Mouse (Mus musculus) heart, embryonic 13.5 days (tissue): ENCODE results near the gene Arntl2. TPM values are rescaled to one million over a fixed set of nuclear protein-coding genes. Genes with fewer than 3 reads are reported as not detected.

ENCODE experiments used
- ATAC-seq: fragments of 200-750 bp; cut with Nextera tagmentation; 2 replicates; pipeline ENCODE4 v1.8.0; 2017; ENCODE audit warnings: moderate TSS enrichment; ENCODE audit not compliant: insufficient number of reproducible peaks, low FRiP score, low TSS enrichment; ENCODE audit errors: extremely low read depth
- H3K27ac ChIP-seq: fragments of 300-500 bp; sonication (generic); replicated peaks from 2 replicates; pipeline ENCODE4 v1.5.1; 2015; ENCODE audit warnings: moderate library complexity, mild to moderate bottlenecking, inconsistent platforms
- H3K27me3 ChIP-seq: fragments of 300-500 bp; sonication (generic); replicated peaks from 2 replicates; pipeline ENCODE4 v1.6.1; 2015; ENCODE audit warnings: mild to moderate bottlenecking, inconsistent platforms
- H3K36me3 ChIP-seq: fragments of 300-500 bp; sonication (generic); 2 replicates; pipeline ENCODE4 v1.6.1; 2015; ENCODE audit warnings: mild to moderate bottlenecking, inconsistent platforms
- H3K4me1 ChIP-seq: fragments of 300-500 bp; sonication (generic); 2 replicates; pipeline ENCODE4 v1.6.1; 2015; ENCODE audit warnings: inconsistent platforms
- H3K4me2 ChIP-seq: fragments of 300-500 bp; sonication (generic); 2 replicates; pipeline ENCODE4 v1.6.1; 2015; ENCODE audit warnings: inconsistent platforms, mild to moderate bottlenecking, moderate library complexity
- H3K4me3 ChIP-seq: fragments of 300-500 bp; sonication (generic); 2 replicates; pipeline ENCODE4 v1.5.1; 2015; ENCODE audit warnings: moderate library complexity, mild to moderate bottlenecking, inconsistent platforms
- H3K9ac ChIP-seq: fragments of 300-500 bp; sonication (generic); 2 replicates; pipeline ENCODE4 v1.6.1; 2015; ENCODE audit warnings: inconsistent platforms, mild to moderate bottlenecking, moderate library complexity
- H3K9me3 ChIP-seq: fragments of 300-500 bp; sonication (generic); 2 replicates; pipeline ENCODE4 v1.6.1; 2016; ENCODE audit warnings: inconsistent platforms
- WGBS: fragments of 180-500 bp; shearing (Covaris S2); methylation state at CpG from one replicate; pipeline ENCODE4 v1.1.7; 2015; ENCODE audit warnings: mixed read lengths; 5-methylcytosine and 5-hydroxymethylcytosine counted together
- polyA plus RNA-seq: library from polyadenylated mRNA; unstranded; fragments of >200 nt; fragmentation: Nextera tagmentation; extraction: Ambion mirVana; gene quantifications from 2 replicates; pipeline ENCODE4 v1.2.1, GENCODE M21; 2015

The Arntl2 gene
- polyA plus RNA-seq, 1 experiment from 2014 or later = 2.5 TPM

- H3K27ac ChIP-seq = no peak overlapping the region
- ATAC-seq = no peak
- 0 out of 2 replicates have a peak, but pooled peaks cover 3% of the 10 kb centered on the region for H3K36me3 ChIP-seq
- peaks cover 7% of the 10 kb centered on the region for H3K9me3 ChIP-seq
- H3K4me1 ChIP-seq = peaks cover 48% of the 10 kb centered on the region
- no peak overlapping the region for H3K4me3 ChIP-seq
- H3K4me2 ChIP-seq = no peak overlapping the region
- no peak overlapping the region; the same call in 1 of the 2 replicates for H3K9ac ChIP-seq
- no peaks in the 10 kb centered on the region for H3K27me3 ChIP-seq
- 39% methylated on average over 10 of the region's 10 CpGs for WGBS
Measured at GRCm38 (mm10) chr6:146878926-146879325, 83.1 kb downstream of the Arntl2 start.

GRCm38 (mm10) chr6:146879856-146880255 is 84.0 kb downstream of the Arntl2 start:
- WGBS = 79% methylated on average over 9 of the region's 9 CpGs
- Histone ChIP-seq H3K27ac (no peak overlapping the region), H3K9me3 (peaks cover 7% of the 10 kb centered on the region), H3K4me3 (no peak overlapping the region), H3K9ac (no peak overlapping the region), H3K4me2 (no peak overlapping the region), H3K27me3 (no peaks in the 10 kb centered on the region), H3K4me1 (peaks cover 50% of the 10 kb centered on the region), H3K36me3 (0 out of 2 replicates have a peak, but pooled peaks cover 3% of the 10 kb centered on the region)
- no peak for ATAC-seq

- 0 out of 2 replicates have a peak, but pooled peaks cover 3% of the 10 kb centered on the region for H3K36me3 ChIP-seq
- H3K4me1 ChIP-seq = peaks cover 53% of the 10 kb centered on the region
- H3K4me2 ChIP-seq = no peak overlapping the region
- ATAC-seq = no peak
- peaks cover 7% of the 10 kb centered on the region for H3K9me3 ChIP-seq
- no peak overlapping the region for H3K4me3 ChIP-seq
- no peak overlapping the region for H3K27ac ChIP-seq
- 76% methylated on average over 4 of the region's 4 CpGs for whole genome bisulfite sequencing
- H3K27me3 ChIP-seq = no peaks in the 10 kb centered on the region
- no peak overlapping the region for H3K9ac ChIP-seq
Measured at GRCm38 (mm10) chr6:146880296-146880695, 84.4 kb downstream of the Arntl2 start.

- Histone ChIP-seq H3K27ac (peak overlapping the region; percentile 12; the same call in 1 of the 2 replicates), H3K27me3 (no peaks in the 10 kb centered on the region), H3K9ac (no peak overlapping the region), H3K36me3 (no peaks in the 10 kb centered on the region), H3K4me1 (peaks cover 66% of the 10 kb centered on the region), H3K4me3 (no peak overlapping the region), H3K4me2 (no peak overlapping the region), H3K9me3 (no peaks in the 10 kb centered on the region; the same call in 1 of the 2 replicates)
- 41% methylated on average over 13 of the region's 13 CpGs for WGBS
- ATAC-seq = no peak
Measured at GRCm38 (mm10) chr6:146881896-146882770, 86.3 kb downstream of the Arntl2 start.

Other genes starting within 250 kb of the Arntl2 start
- gene Fgfr1op2, start 218.9 kb upstream of the Arntl2 start, polyA plus RNA-seq = 79.8 and 86.3 TPM in 2 replicates
- gene Ints13, start 218.2 kb upstream of the Arntl2 start, polyA plus RNA-seq = 43.4 and 50.9 TPM in 2 replicates
- gene Med21, start 153.5 kb upstream of the Arntl2 start, polyA plus RNA-seq = 139 and 155 TPM in 2 replicates
- 36.4 and 38.9 TPM in 2 replicates for gene Tm7sf3, start 153.2 kb upstream of the Arntl2 start, polyA plus RNA-seq
- 37.9 and 41.4 TPM in 2 replicates for gene Stk38l, start 71.1 kb upstream of the Arntl2 start, polyA plus RNA-seq
- gene Smco2, start 54.0 kb downstream of the Arntl2 start, polyA plus RNA-seq = not detected in 2 replicates
- gene Ppfibp1, start 92.4 kb downstream of the Arntl2 start, polyA plus RNA-seq = 47.0 and 48.6 TPM in 2 replicates
- gene 1700034J05Rik, start 158.4 kb downstream of the Arntl2 start, polyA plus RNA-seq = 0.04 and 0.18 TPM in 2 replicates
- 0.60 and 1.1 TPM in 2 replicates for gene Rep15, start 236.5 kb downstream of the Arntl2 start, polyA plus RNA-seq
- 123 and 139 TPM in 2 replicates for gene Mrps35, start 246.7 kb downstream of the Arntl2 start, polyA plus RNA-seq